Mouse (Mus musculus) heart, embryonic 15.5 days (tissue): ENCODE data around the gene Auts2. TPM values are rescaled to one million over a fixed set of nuclear protein-coding genes. Genes with fewer than 3 reads are reported as not detected.

ENCODE experiments used
- ATAC-seq: fragments of 200-750 bp; cut with Nextera tagmentation; replicated peaks from 2 replicates; pipeline ENCODE4 v1.8.0; 2017; ENCODE audit warnings: low read depth, moderate TSS enrichment; ENCODE audit not compliant: insufficient number of reproducible peaks, insufficient read depth, low FRiP score
- H3K27ac ChIP-seq: fragments of 300-500 bp; sonication (generic); 2 replicates; pipeline ENCODE4 v1.5.1; 2015; ENCODE audit warnings: mild to moderate bottlenecking, inconsistent platforms
- H3K27me3 ChIP-seq: fragments of 300-500 bp; sonication (generic); 2 replicates; pipeline ENCODE4 v1.6.1; 2015; ENCODE audit warnings: inconsistent platforms
- H3K36me3 ChIP-seq: fragments of 300-500 bp; sonication (generic); 2 replicates; pipeline ENCODE4 v1.6.1; 2015; ENCODE audit warnings: mild to moderate bottlenecking, inconsistent platforms
- H3K4me1 ChIP-seq: fragments of 300-500 bp; sonication (generic); replicated peaks from 2 replicates; pipeline ENCODE4 v1.6.1; 2015; ENCODE audit warnings: inconsistent platforms
- H3K4me2 ChIP-seq: fragments of 300-500 bp; sonication (generic); 2 replicates; pipeline ENCODE4 v1.6.1; 2015; ENCODE audit warnings: inconsistent platforms, mild to moderate bottlenecking, moderate library complexity
- H3K4me3 ChIP-seq: fragments of 300-500 bp; sonication (generic); 2 replicates; pipeline ENCODE4 v1.5.1; 2015; ENCODE audit warnings: mild to moderate bottlenecking, inconsistent platforms
- H3K9ac ChIP-seq: fragments of 300-500 bp; sonication (generic); 2 replicates; pipeline ENCODE4 v1.6.1; 2015; ENCODE audit warnings: mild to moderate bottlenecking, inconsistent platforms
- H3K9me3 ChIP-seq: fragments of 300-500 bp; sonication (generic); replicated peaks from 2 replicates; pipeline ENCODE4 v1.6.1; 2016; ENCODE audit warnings: inconsistent platforms
- WGBS: fragments of 180-500 bp; shearing (Covaris S2); methylation state at CpG from one replicate; pipeline ENCODE4 v1.1.7; 2015; ENCODE audit warnings: mixed read lengths; 5-methylcytosine and 5-hydroxymethylcytosine counted together
- polyA plus RNA-seq: library from polyadenylated mRNA; unstranded; fragments of >200 nt; fragmentation: Nextera tagmentation; extraction: Ambion mirVana; gene quantifications from 2 replicates; pipeline ENCODE4 v1.2.1, GENCODE M21; 2015

Gene Auts2
- polyA plus RNA-seq, 1 experiment from 2014 or later: 12.9 TPM

GRCm38 (mm10) chr5:131585684-131586331, 957.3 kb downstream of the Auts2 start:
- no peaks in the 10 kb centered on the region for H3K9me3 ChIP-seq
- H3K9ac ChIP-seq: no peak overlapping the region
- ATAC-seq: no peak
- 42% methylated on average over 26 of the region's 26 CpGs for WGBS
- no peak overlapping the region for H3K27ac ChIP-seq
- no peak overlapping the region for H3K4me3 ChIP-seq
- H3K4me2 ChIP-seq: peak overlapping the region; percentile 42
- H3K27me3 ChIP-seq: peaks cover 12% of the 10 kb centered on the region; the same call in 1 of the 2 replicates
- H3K36me3 ChIP-seq: no peaks in the 10 kb centered on the region
- H3K4me1 ChIP-seq: peaks cover 11% of the 10 kb centered on the region

GRCm38 (mm10) chr5:131584260-131585135, 958.6 kb downstream of the Auts2 start:
- Histone ChIP-seq H3K36me3 (no peaks in the 10 kb centered on the region), H3K27ac (no peak overlapping the region), H3K9me3 (no peaks in the 10 kb centered on the region), H3K4me3 (no peak overlapping the region), H3K27me3 (peaks cover 12% of the 10 kb centered on the region; the same call in 1 of the 2 replicates), H3K4me1 (peaks cover 11% of the 10 kb centered on the region), H3K9ac (no peak overlapping the region), H3K4me2 (no peak overlapping the region)
- ATAC-seq: 0 out of 2 replicates have a peak, but pooled peaks have one; percentile 37
- WGBS: 51% methylated on average over 12 of the region's 12 CpGs

GRCm38 (mm10) chr5:131581110-131582050, 961.8 kb downstream of the Auts2 start:
- Histone ChIP-seq H3K36me3 (no peaks in the 10 kb centered on the region), H3K27me3 (peaks cover 9% of the 10 kb centered on the region; the same call in 1 of the 2 replicates), H3K4me2 (no peak overlapping the region), H3K9ac (no peak overlapping the region), H3K9me3 (no peaks in the 10 kb centered on the region), H3K27ac (no peak overlapping the region), H3K4me1 (peaks cover 11% of the 10 kb centered on the region), H3K4me3 (no peak overlapping the region)
- no peak for ATAC-seq
- WGBS: 77% methylated on average over 23 of the region's 23 CpGs

- no peak overlapping the region for H3K27ac ChIP-seq
- no peak overlapping the region for H3K9ac ChIP-seq
- no peaks in the 10 kb centered on the region for H3K9me3 ChIP-seq
- no peaks in the 10 kb centered on the region for H3K4me1 ChIP-seq
- H3K4me3 ChIP-seq: no peak overlapping the region
- 88% methylated on average over 9 of the region's 9 CpGs for WGBS
- H3K36me3 ChIP-seq: no peaks in the 10 kb centered on the region
- peaks cover 9% of the 10 kb centered on the region; the same call in 1 of the 2 replicates for H3K27me3 ChIP-seq
- H3K4me2 ChIP-seq: no peak overlapping the region
- no peak for ATAC-seq
These were observed 964.4 kb downstream of the Auts2 start for GRCm38 (mm10) chr5:131578737-131579136.

- 79% methylated on average over 11 of the region's 11 CpGs for WGBS
- H3K4me2 ChIP-seq: no peak overlapping the region
- ATAC-seq: no peak
- no peaks in the 10 kb centered on the region for H3K9me3 ChIP-seq
- H3K36me3 ChIP-seq: no peaks in the 10 kb centered on the region
- no peak overlapping the region for H3K27ac ChIP-seq
- H3K4me3 ChIP-seq: no peak overlapping the region
- H3K9ac ChIP-seq: no peak overlapping the region
- H3K4me1 ChIP-seq: no peaks in the 10 kb centered on the region
- no peaks in the 10 kb centered on the region for H3K27me3 ChIP-seq
These were observed 967.3 kb downstream of the Auts2 start for GRCm38 (mm10) chr5:131575733-131576265.

GRCm38 (mm10) chr5:131575086-131575514, 968.0 kb downstream of the Auts2 start:
- Histone ChIP-seq H3K4me1 (no peaks in the 10 kb centered on the region), H3K4me2 (no peak overlapping the region), H3K9me3 (no peaks in the 10 kb centered on the region), H3K36me3 (no peaks in the 10 kb centered on the region), H3K4me3 (no peak overlapping the region), H3K9ac (no peak overlapping the region), H3K27ac (no peak overlapping the region), H3K27me3 (no peaks in the 10 kb centered on the region)
- WGBS: 66% methylated on average over 5 of the region's 5 CpGs
- no peak for ATAC-seq

- no peaks in the 10 kb centered on the region for H3K9me3 ChIP-seq
- H3K27me3 ChIP-seq: no peaks in the 10 kb centered on the region
- H3K36me3 ChIP-seq: no peaks in the 10 kb centered on the region
- no peak overlapping the region for H3K9ac ChIP-seq
- H3K27ac ChIP-seq: no peak overlapping the region
- H3K4me2 ChIP-seq: no peak overlapping the region
- ATAC-seq: no peak
- H3K4me3 ChIP-seq: no peak overlapping the region
- no peaks in the 10 kb centered on the region for H3K4me1 ChIP-seq
- WGBS: 84% methylated on average over 16 of the region's 16 CpGs
These were observed 968.6 kb downstream of the Auts2 start for GRCm38 (mm10) chr5:131574469-131575085.

GRCm38 (mm10) chr5:131573296-131574177, 969.6 kb downstream of the Auts2 start:
- H3K27me3 ChIP-seq: no peaks in the 10 kb centered on the region
- no peaks in the 10 kb centered on the region for H3K4me1 ChIP-seq
- H3K9me3 ChIP-seq: no peaks in the 10 kb centered on the region
- no peak overlapping the region for H3K9ac ChIP-seq
- WGBS: 87% methylated on average over 18 of the region's 18 CpGs
- H3K4me3 ChIP-seq: no peak overlapping the region
- ATAC-seq: no peak
- no peak overlapping the region for H3K27ac ChIP-seq
- no peaks in the 10 kb centered on the region for H3K36me3 ChIP-seq
- no peak overlapping the region for H3K4me2 ChIP-seq

- Histone ChIP-seq H3K27me3 (no peaks in the 10 kb centered on the region), H3K9me3 (no peaks in the 10 kb centered on the region), H3K4me1 (no peaks in the 10 kb centered on the region), H3K4me2 (no peak overlapping the region), H3K4me3 (no peak overlapping the region), H3K9ac (no peak overlapping the region), H3K27ac (no peak overlapping the region), H3K36me3 (no peaks in the 10 kb centered on the region)
- no peak for ATAC-seq
- WGBS: 75% methylated on average over 6 of the region's 6 CpGs
These were observed 977.1 kb downstream of the Auts2 start for GRCm38 (mm10) chr5:131566032-131566431.
